Mouse (Mus musculus): ENCODE measurements around the gene Fam189a1. TPM values are rescaled to one million over a fixed set of nuclear protein-coding genes. Genes with fewer than 3 reads are reported as not detected.

The Fam189a1 gene
- polyA plus RNA-seq, 1 experiment = not detected

DNA sequence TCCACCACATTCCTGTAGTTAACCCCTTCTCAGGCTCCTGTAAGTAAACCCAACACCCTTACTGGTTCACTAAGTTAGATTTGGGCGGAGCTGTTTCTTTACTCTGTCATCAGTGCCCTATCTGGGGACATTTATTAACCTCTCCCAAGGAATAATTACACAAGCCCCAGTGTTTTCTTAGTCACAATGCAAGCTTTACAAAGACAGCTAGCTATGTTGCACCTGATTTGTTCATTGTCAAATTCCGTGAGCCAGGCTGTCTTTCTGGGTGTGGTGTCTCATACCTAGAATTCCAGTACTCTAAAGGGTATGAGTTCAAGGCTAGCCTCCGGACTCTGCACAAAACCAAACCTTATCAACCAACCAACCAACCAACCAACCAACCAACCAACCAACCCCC, 250.9 kb downstream of the Fam189a1 start:
- H3K27me3 ChIP-seq (ENCODE audit: control insufficient read depth, insufficient read depth, low read length, poor library complexity, severe bottlenecking) = no peaks in the 10 kb centered on the region; the same call in 1 of the 2 replicates
- H3K4me3 ChIP-seq (ENCODE audit: low read depth, low read length) = no peak overlapping the region
- no peaks in the 10 kb centered on the region for H3K36me3 ChIP-seq (ENCODE audit: control insufficient read depth, insufficient read depth, low read length, poor library complexity, severe bottlenecking)
- no peak for TF ChIP-seq EP300 (IDR thresholded peaks at IDR 0.05; ENCODE audit: insufficient read depth, low read depth, low read length)
- no peak for TF ChIP-seq CTCF (IDR thresholded peaks at IDR 0.05; ENCODE audit: low read depth, low read length)
- TF ChIP-seq POLR2A (IDR thresholded peaks at IDR 0.05; ENCODE audit: insufficient read depth, low read length) = no peak
- H3K27ac ChIP-seq (ENCODE audit: insufficient read depth, low read length) = no peak overlapping the region
- no peak overlapping the region for H3K9ac ChIP-seq (ENCODE audit: low read depth, poor library complexity, severe bottlenecking)
- H3K4me1 ChIP-seq (ENCODE audit: control insufficient read depth, insufficient read depth, low read length) = no peaks in the 10 kb centered on the region
- H3K9me3 ChIP-seq (replicated peaks; ENCODE audit: control insufficient read depth, insufficient read depth, low read length, poor library complexity, severe bottlenecking) = no peaks in the 10 kb centered on the region; the same call in 1 of the 2 replicates

DNA sequence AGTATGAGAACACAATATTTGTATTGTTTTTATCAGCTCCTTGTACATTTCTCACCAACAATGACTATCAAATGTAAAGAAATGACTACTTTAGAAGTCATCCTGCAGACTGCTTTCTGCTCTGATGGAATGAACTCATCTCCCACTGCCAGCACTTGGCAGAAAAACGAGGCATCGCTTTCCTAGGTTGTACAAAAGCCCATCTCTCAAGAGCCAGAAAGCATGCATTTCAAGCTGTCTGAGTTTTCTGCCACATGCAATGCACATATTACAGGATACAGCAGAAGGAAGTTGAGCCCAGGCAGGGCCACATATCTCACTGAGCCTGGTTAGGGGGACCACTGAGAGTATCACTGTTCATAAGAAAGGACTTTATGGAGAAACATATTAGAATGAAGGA, 256.1 kb downstream of the Fam189a1 start:
- Histone ChIP-seq H3K27me3 (ENCODE audit: control insufficient read depth, insufficient read depth, low read length, poor library complexity, severe bottlenecking) (no peaks in the 10 kb centered on the region; the same call in 1 of the 2 replicates), H3K36me3 (ENCODE audit: control insufficient read depth, insufficient read depth, low read length, poor library complexity, severe bottlenecking) (no peaks in the 10 kb centered on the region), H3K4me3 (ENCODE audit: low read depth, low read length) (no peak overlapping the region), H3K9me3 (replicated peaks; ENCODE audit: control insufficient read depth, insufficient read depth, low read length, poor library complexity, severe bottlenecking) (no peaks in the 10 kb centered on the region; the same call in 1 of the 2 replicates), H3K4me1 (ENCODE audit: control insufficient read depth, insufficient read depth, low read length) (no peaks in the 10 kb centered on the region), H3K27ac (ENCODE audit: insufficient read depth, low read length) (no peak overlapping the region), H3K9ac (ENCODE audit: low read depth, poor library complexity, severe bottlenecking) (no peak overlapping the region)
- no peak for TF ChIP-seq EP300 (IDR thresholded peaks at IDR 0.05; ENCODE audit: insufficient read depth, low read depth, low read length)
- TF ChIP-seq CTCF (IDR thresholded peaks at IDR 0.05; ENCODE audit: low read depth, low read length) = no peak
- no peak for TF ChIP-seq POLR2A (IDR thresholded peaks at IDR 0.05; ENCODE audit: insufficient read depth, low read length)

DNA sequence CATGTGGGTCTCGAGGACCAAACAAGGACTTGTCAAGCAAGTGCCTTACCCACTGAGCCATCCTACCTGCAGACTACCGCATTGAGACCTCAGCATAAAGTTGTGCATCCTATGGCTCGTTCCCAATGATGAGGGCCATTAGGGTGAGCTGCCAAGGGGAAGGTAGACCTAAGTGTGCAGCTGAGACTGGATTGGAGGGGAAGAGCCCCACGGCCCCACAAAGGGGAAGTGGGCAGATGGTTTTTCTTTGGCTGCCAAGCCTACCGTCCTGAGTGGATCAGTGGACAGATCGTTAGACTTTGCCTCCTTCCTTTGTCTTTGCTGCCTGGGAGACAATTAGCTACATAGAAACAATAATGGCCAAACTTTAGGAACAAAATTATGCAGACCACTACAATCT, 259.8 kb downstream of the Fam189a1 start:
- no peak overlapping the region for H3K4me3 ChIP-seq (ENCODE audit: low read depth, low read length)
- H3K9ac ChIP-seq (ENCODE audit: low read depth, poor library complexity, severe bottlenecking) = no peak overlapping the region
- no peak for TF ChIP-seq CTCF (IDR thresholded peaks at IDR 0.05; ENCODE audit: low read depth, low read length)
- TF ChIP-seq EP300 (IDR thresholded peaks at IDR 0.05; ENCODE audit: insufficient read depth, low read depth, low read length) = no peak
- no peak for TF ChIP-seq POLR2A (IDR thresholded peaks at IDR 0.05; ENCODE audit: insufficient read depth, low read length)
- no peaks in the 10 kb centered on the region for H3K4me1 ChIP-seq (ENCODE audit: control insufficient read depth, insufficient read depth, low read length)
- no peaks in the 10 kb centered on the region for H3K36me3 ChIP-seq (ENCODE audit: control insufficient read depth, insufficient read depth, low read length, poor library complexity, severe bottlenecking)
- H3K27ac ChIP-seq (ENCODE audit: insufficient read depth, low read length) = no peak overlapping the region
- H3K27me3 ChIP-seq (ENCODE audit: control insufficient read depth, insufficient read depth, low read length, poor library complexity, severe bottlenecking) = no peaks in the 10 kb centered on the region
- no peaks in the 10 kb centered on the region for H3K9me3 ChIP-seq (replicated peaks; ENCODE audit: control insufficient read depth, insufficient read depth, low read length, poor library complexity, severe bottlenecking)

DNA sequence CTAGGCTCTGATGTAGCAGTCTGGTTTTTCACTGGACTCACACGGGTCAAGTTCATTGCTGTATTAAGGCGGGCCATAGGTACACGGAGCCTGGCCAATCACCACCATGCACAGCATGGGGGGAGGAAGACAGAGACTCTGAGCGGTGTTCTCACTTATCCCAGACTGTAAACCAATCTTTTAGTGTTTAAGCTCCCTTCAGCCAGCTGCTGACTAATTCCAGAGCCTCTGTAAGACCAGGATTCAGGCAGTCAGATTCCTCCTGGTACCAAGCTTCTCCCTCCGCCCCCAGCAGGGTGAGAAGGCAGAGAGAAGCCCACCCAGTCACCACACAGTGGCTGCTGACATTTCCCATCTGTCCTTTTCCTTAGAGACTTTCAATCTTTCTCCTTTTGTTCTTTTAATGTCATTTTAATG, 260.7 kb downstream of the Fam189a1 start:
- TF ChIP-seq EP300 (IDR thresholded peaks at IDR 0.05; ENCODE audit: insufficient read depth, low read depth, low read length) = no peak
- no peak for TF ChIP-seq CTCF (IDR thresholded peaks at IDR 0.05; ENCODE audit: low read depth, low read length)
- no peak for TF ChIP-seq POLR2A (IDR thresholded peaks at IDR 0.05; ENCODE audit: insufficient read depth, low read length)
- no peaks in the 10 kb centered on the region for H3K27me3 ChIP-seq (ENCODE audit: control insufficient read depth, insufficient read depth, low read length, poor library complexity, severe bottlenecking)
- H3K4me1 ChIP-seq (ENCODE audit: control insufficient read depth, insufficient read depth, low read length) = no peaks in the 10 kb centered on the region
- H3K27ac ChIP-seq (ENCODE audit: insufficient read depth, low read length) = no peak overlapping the region
- H3K36me3 ChIP-seq (ENCODE audit: control insufficient read depth, insufficient read depth, low read length, poor library complexity, severe bottlenecking) = no peaks in the 10 kb centered on the region
- no peaks in the 10 kb centered on the region for H3K9me3 ChIP-seq (replicated peaks; ENCODE audit: control insufficient read depth, insufficient read depth, low read length, poor library complexity, severe bottlenecking)
- H3K9ac ChIP-seq (ENCODE audit: low read depth, poor library complexity, severe bottlenecking) = no peak overlapping the region
- no peak overlapping the region for H3K4me3 ChIP-seq (ENCODE audit: low read depth, low read length)

DNA sequence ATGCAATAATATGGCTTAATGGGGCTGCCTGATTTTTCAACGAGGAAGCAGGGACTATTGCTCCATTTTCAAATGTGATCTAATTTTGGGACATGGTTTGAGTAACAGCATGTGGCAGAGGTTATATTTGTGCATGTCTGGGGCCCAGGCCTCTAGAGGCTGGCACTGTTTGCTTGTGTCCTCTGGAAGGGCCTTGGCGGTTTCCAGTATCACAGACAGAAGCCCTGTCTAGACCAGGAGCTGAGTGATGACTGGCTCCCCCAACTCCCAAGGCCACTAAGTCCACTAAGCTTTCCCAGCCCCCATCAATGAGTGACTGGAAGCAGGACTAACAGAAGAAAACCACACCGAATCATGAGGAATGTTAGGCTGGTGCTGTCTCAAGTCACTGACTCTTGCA, 265.2 kb downstream of the Fam189a1 start:
- Histone ChIP-seq H3K4me3 (ENCODE audit: low read depth, low read length) (no peak overlapping the region), H3K4me1 (ENCODE audit: control insufficient read depth, insufficient read depth, low read length) (no peaks in the 10 kb centered on the region), H3K27me3 (ENCODE audit: control insufficient read depth, insufficient read depth, low read length, poor library complexity, severe bottlenecking) (no peaks in the 10 kb centered on the region), H3K9me3 (replicated peaks; ENCODE audit: control insufficient read depth, insufficient read depth, low read length, poor library complexity, severe bottlenecking) (no peaks in the 10 kb centered on the region), H3K36me3 (ENCODE audit: control insufficient read depth, insufficient read depth, low read length, poor library complexity, severe bottlenecking) (no peaks in the 10 kb centered on the region), H3K27ac (ENCODE audit: insufficient read depth, low read length) (no peak overlapping the region), H3K9ac (ENCODE audit: low read depth, poor library complexity, severe bottlenecking) (no peak overlapping the region)
- TF ChIP-seq POLR2A (IDR thresholded peaks at IDR 0.05; ENCODE audit: insufficient read depth, low read length) = no peak
- TF ChIP-seq EP300 (IDR thresholded peaks at IDR 0.05; ENCODE audit: insufficient read depth, low read depth, low read length) = no peak
- no peak for TF ChIP-seq CTCF (IDR thresholded peaks at IDR 0.05; ENCODE audit: low read depth, low read length)

DNA sequence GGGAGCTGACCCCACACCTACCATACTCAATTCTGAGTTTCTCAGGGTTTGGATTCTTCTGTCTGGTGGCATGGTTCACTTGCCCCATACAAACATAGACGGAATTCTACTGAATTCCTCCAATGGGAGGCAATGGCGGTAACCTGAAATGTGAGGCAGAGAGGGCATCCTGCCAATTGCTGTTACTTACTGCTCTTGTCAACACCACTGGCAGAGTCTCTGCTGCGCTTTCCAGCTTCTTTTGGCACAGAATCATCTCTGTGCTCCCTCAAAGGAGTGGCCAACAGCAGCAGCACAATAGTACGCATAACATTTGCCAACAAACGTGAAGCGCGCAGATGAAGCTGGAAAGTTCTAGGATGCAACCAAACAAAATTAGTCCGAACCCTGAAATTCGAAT, 266.5 kb downstream of the Fam189a1 start:
- TF ChIP-seq EP300 (IDR thresholded peaks at IDR 0.05; ENCODE audit: insufficient read depth, low read depth, low read length) (no peak), CTCF (IDR thresholded peaks at IDR 0.05; ENCODE audit: low read depth, low read length) (no peak)
- no peak overlapping the region for H3K27ac ChIP-seq (ENCODE audit: insufficient read depth, low read length)
- H3K36me3 ChIP-seq (ENCODE audit: control insufficient read depth, insufficient read depth, low read length, poor library complexity, severe bottlenecking) = no peaks in the 10 kb centered on the region
- H3K4me1 ChIP-seq (ENCODE audit: control insufficient read depth, insufficient read depth, low read length) = no peaks in the 10 kb centered on the region
- no peaks in the 10 kb centered on the region for H3K9me3 ChIP-seq (replicated peaks; ENCODE audit: control insufficient read depth, insufficient read depth, low read length, poor library complexity, severe bottlenecking)
- no peak overlapping the region for H3K9ac ChIP-seq (ENCODE audit: low read depth, poor library complexity, severe bottlenecking)
- H3K27me3 ChIP-seq (ENCODE audit: control insufficient read depth, insufficient read depth, low read length, poor library complexity, severe bottlenecking) = no peaks in the 10 kb centered on the region
- H3K4me3 ChIP-seq (ENCODE audit: low read depth, low read length) = no peak overlapping the region

All from ES-Bruce4 (cell line).